Mouse (Mus musculus): ENCODE results near the gene Fkbp11.

Gene Fkbp11

GRCm38 (mm10) chr15:98699190-98700105 is 28.6 kb downstream of the Fkbp11 start:
- in situ Hi-C loops (cut with MboI, MseI): loop anchor here (5.0 kb wide), 2 partner anchors 112 to 117 kb away; no protein-coding TSS in a partner anchor

DNA sequence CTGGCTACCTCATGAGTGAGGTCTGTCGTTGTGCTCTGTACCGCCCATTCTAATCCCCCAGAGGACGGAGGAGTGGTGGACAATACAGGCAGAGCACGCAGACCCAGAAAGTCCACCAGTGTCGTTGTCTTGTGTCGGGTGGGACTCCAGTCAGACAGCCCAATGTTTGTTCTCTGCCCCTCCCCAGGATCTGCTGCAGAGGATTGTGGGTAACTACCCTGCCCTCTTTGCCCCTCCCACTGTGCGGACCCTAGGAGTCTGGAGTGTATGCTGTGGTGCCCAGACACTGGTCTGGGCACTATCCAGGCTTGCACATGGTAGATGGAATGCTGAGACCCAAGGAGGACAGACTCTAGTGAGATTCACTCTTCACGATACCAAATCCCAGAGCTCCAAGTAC is 31.8 kb downstream of the Fkbp11 start:
- in situ Hi-C loops (cut with MboI, MseI): no loop called here

- in situ Hi-C loops (cut with MboI, MseI): no loop called here
Measured at GRCm38 (mm10) chr15:98695726-98696125, 32.3 kb downstream of the Fkbp11 start.

- in situ Hi-C loops (cut with MboI, MseI): no loop called here
Measured at GRCm38 (mm10) chr15:98692171-98692715, 35.8 kb downstream of the Fkbp11 start.

DNA sequence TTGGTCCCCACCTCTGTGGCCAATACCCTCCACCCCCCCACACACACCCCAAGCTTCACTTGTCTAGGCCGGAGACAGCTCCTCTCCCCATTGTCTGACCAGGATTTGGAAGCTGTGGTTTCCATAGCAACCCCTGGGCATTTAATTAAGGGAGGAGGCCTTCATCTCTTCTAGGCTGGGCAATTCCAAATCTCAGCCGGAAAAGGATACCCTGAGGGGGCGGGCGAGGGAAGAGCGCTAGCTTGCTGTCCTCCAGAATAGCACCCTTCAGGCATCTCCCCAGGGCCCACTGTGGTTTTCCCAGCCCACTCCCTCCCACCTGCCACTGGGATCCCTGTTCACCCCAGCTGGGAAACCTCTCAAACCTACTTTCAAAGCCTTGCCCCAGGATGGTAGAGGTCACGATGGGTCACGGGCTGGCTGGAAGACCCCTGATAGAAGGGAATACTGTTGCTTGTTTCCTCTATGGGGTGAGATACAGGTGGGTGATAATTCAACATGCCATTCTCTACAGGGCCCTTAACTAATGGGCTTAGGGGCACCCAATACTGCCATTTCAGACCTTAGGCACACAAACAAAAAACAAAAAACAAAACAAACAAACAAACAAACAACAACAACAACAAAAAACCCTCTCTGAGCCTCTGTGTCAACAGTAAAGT is 36.4 kb downstream of the Fkbp11 start:
- in situ Hi-C loops (cut with MboI, MseI): no loop called here

GRCm38 (mm10) chr15:98689682-98690081 is 38.3 kb downstream of the Fkbp11 start:
- in situ Hi-C loops (cut with MboI, MseI): loop anchor here in 1 of 2 experiments (10.0 kb wide), 1 partner anchor 1225 kb away; no protein-coding TSS in a partner anchor

GRCm38 (mm10) chr15:98685926-98686325 is 42.1 kb downstream of the Fkbp11 start:
- in situ Hi-C loops (cut with MboI, MseI): loop anchor here in 1 of 2 experiments (10.0 kb wide), 1 partner anchor 1221 kb away; no protein-coding TSS in a partner anchor

- in situ Hi-C loops (cut with MboI, MseI): loop anchor here in 1 of 2 experiments (10.0 kb wide), 1 partner anchor 1219 kb away; no protein-coding TSS in a partner anchor
Measured at GRCm38 (mm10) chr15:98683746-98684145, 44.3 kb downstream of the Fkbp11 start.

DNA sequence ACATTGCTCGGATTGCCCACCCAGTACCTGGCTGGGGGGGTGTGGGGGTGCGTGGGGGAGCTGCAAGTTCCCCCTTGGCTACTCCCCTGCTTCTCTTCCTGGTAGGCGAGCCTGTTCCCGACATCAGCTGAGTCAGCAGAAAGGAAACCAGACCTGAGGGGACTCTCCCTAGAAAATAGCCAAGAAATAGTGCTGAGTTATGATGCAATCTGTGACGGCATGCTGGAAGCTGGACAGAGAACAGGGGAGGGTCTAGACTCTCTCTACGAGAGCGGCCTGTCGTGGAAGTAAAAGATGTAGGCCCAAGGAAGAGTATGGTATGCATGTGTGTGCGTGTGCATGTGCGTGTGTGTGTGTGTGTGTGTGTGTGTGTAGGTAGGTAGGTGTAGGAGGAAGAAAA is 44.8 kb downstream of the Fkbp11 start:
- in situ Hi-C loops (cut with MboI, MseI): loop anchor here in 1 of 2 experiments (10.0 kb wide), 1 partner anchor 1218 kb away; no protein-coding TSS in a partner anchor

GRCm38 (mm10) chr15:98681633-98682032 is 46.4 kb downstream of the Fkbp11 start:
- in situ Hi-C loops (cut with MboI, MseI): loop anchor here in 1 of 2 experiments (10.0 kb wide), 1 partner anchor 1217 kb away; no protein-coding TSS in a partner anchor

DNA sequence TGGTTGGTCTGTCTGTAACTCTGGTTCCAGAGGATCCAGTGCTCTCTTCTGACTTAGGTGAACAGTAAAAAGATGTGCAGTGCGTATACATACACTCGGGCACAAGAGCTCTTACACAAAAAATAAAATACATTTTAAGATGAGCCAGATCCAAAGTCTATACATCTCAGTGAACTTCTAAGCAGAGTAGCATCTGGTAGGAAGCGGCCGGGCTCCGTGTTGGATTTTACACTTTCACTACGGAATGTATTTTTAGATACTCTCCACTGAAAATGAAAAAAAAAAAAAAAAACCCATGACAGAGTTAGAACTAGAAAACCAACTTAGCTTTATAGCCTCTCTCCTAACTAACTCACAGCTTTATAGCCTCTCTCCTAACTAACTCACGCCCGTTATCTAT is 47.3 kb downstream of the Fkbp11 start:
- in situ Hi-C loops (cut with MboI, MseI): loop anchor here in 1 of 2 experiments (10.0 kb wide), 1 partner anchor 1216 kb away; no protein-coding TSS in a partner anchor

DNA sequence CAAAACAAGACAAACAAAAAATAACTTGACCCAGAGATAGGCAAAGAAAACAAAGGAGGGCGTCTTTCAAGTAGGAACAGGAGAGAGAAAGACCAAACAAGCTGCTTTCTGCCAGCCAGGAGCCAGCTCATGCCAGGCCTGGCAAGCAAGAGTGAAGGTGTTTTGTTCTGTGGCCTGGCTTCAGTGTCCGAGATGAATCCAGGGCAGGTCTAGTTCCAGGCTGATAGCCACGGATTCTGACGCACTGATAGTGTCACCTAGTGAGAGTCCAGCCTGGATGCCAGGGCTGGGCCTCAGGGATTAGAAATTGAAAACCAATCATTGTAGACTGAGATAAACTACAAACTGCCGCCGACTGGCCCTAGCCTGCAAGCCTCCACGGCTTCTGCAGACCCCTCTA is 50.0 kb downstream of the Fkbp11 start:
- in situ Hi-C loops (cut with MboI, MseI): no loop called here

DNA sequence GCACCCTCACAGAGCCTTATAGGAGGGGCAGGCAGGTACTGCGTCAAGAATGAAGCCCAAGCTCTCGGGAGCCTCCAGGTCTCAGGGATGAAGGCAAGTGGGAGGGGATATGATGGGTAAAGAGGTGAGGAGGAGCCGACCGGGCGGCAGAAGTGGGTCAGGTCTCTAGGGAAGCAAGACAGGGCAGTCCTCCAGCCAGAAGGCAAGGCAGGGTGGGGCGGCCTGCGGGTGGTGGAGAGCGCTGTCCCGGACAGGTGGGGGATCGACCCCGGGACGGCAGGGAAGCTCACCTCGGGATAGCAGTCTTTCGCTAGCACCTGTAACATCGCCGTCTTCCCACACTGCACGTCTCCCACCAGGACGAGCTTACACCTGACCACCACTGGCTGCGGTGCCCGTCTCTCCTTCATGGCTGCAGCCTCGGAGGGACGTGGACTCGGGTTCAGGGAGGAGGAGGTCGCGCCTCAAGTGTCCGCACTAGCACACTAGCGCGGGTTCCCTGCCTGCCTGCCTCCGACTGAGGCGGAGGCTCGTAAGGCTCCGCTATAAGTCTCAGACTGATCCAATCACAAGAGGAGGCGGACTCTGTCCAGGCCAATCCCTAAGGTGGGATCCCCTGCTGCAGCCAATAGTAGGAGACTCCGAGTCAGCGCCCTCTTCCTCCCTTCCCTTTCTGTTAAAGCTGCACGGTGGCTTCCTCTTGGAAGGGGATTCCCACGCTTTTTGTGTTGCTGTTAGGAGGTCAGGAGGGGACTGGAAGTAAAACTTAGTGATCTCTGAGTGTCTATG is 50.9 kb downstream of the Fkbp11 start, which contains the start of gene Rnd1:
Rnd1 (minus strand) TSS at position 522 of the 789 bp plus-strand sequence.
- in situ Hi-C loops (cut with MboI, MseI): no loop called here

- in situ Hi-C loops (cut with MboI, MseI): no loop called here
Measured at GRCm38 (mm10) chr15:98676471-98676870, 51.5 kb downstream of the Fkbp11 start.

GRCm38 (mm10) chr15:98675634-98676250 is 52.3 kb downstream of the Fkbp11 start:
- in situ Hi-C loops (cut with MboI, MseI): no loop called here

DNA sequence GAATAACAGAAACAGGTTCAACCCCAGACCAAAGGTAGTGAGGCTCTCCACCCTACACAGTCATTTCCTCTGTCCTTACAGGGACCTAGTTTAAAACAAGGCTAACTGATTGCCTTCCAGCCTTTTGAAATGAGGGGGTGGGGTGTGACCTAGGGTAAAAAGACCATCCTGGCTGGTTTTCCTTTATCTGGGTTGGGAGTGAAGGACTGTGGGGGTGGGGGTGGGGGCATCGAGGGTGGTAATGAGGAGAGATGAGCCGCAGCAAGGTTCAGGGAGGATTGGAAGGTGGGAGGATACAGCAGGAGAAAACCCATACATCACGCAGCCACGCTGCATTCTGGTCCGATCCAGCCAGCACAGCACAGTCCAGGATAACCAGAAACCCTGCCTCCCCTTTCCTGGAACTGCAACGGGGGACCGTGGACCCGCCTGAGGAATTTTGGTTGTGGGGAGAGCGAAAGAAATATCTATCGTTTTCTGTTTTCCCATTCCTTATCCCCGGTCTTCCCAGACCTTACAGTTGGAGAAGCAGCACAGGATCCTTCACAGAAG is 52.9 kb downstream of the Fkbp11 start:
- in situ Hi-C loops (cut with MboI, MseI): loop anchor here in 1 of 2 experiments (5.0 kb wide), 2 partner anchors 32 to 127 kb away; partner anchors contain the start of gene Ccdc65
